Mouse (Mus musculus): ENCODE results near the gene Tmem182. TPM values are rescaled to one million over a fixed set of nuclear protein-coding genes. Genes with fewer than 3 reads are reported as not detected.

Gene Tmem182
- total RNA-seq, 2 experiments from 2014 or later: not detected

DNA sequence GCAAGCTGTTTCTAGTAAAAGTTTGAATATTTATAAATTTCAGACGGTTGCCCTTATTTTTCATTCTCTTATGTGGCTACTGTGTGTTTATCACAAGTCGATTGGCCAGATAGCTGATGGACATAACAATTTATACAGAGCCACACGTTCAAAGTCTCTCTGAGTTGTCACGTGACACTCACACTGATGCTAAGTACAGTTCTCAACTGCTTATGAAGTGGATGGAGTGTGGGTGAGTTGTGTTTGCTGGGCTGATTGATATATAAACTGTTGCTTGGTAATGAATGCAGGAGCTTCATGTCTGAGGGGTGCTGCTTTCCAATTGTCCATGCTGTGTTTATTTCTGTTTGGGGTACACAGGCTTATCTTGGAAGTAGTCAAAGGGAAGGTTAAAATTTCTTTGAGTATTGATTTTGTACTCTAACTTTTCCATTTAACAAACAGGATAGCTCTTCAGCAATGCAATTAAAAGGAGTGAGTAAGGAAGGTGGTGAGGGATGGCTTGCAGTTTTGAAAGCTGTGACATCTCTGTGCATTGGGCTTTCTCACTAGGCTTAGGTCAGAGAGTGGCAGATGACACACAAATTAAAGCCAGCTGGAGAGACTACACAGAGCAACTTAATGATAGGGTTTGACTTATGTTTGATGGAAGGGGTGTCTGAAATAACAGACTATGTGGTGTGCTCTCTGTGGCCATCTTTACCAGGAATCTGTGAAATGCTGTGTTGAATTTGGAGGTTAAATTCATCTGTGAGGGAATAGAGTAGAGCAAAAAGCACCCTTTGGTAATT lies 51.6 kb downstream of the Tmem182 start:
- no peak for ATAC-seq (ENCODE audit: poor library complexity, severe bottlenecking)

DNA sequence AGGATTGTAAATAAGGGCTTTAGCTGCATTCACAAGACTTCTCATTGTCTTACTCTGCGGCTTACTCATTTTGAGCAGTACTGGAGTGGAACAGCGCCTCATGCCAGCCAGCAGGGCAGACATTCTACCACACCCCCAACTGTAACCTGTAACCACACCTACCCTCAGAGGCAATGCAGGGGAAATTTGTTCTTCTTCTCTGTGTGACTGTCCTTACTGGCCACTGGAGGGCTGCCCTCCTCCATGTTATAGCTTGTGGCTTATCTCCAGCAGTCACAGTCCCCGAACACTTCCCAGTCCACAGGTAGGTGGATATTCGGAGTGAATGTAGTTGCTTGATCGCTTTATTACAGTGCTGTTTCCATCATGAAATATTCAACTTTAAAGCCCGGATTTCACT lies 59.6 kb downstream of the Tmem182 start:
- ATAC-seq (ENCODE audit: poor library complexity, severe bottlenecking): no peak

DNA sequence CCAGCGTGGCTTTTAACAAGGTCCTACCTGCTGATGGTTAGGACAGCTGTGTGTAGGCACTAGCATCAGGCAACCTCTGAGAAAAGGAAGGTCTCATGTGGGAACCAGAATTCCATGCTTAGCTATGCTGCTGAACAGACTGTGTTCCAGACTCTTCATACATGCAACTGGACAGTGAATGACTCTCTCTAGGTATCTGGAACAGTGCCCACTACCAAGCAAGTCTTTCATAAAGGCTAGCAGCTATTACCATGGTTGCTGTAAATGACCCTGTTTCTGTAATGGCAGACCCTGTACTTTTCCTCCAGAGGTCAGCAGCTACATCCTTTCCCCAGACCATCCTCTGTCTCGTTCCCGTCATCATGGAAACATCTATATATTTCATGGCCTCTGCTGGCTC lies 61.7 kb downstream of the Tmem182 start:
- ATAC-seq (ENCODE audit: poor library complexity, severe bottlenecking): no peak

DNA sequence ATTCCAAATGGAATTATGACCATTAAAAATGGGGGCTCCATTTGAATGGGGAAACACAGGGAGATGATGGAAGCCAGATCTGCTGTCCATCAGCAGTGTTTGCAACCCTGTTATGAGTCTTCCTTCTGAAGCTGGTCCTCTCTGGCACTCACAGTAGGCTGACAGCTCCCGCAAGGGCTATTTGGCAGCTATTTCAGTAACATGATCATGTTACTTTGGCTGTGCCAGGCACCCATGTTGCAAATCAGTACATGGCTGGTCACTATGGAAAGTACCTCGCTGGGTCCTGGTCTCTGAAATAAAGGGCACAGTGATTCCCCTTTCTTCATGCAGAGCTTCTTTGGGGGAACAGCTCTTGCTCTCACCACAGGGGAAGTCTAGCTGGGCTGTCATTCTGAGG lies 62.2 kb downstream of the Tmem182 start:
- ATAC-seq (ENCODE audit: poor library complexity, severe bottlenecking): no peak

DNA sequence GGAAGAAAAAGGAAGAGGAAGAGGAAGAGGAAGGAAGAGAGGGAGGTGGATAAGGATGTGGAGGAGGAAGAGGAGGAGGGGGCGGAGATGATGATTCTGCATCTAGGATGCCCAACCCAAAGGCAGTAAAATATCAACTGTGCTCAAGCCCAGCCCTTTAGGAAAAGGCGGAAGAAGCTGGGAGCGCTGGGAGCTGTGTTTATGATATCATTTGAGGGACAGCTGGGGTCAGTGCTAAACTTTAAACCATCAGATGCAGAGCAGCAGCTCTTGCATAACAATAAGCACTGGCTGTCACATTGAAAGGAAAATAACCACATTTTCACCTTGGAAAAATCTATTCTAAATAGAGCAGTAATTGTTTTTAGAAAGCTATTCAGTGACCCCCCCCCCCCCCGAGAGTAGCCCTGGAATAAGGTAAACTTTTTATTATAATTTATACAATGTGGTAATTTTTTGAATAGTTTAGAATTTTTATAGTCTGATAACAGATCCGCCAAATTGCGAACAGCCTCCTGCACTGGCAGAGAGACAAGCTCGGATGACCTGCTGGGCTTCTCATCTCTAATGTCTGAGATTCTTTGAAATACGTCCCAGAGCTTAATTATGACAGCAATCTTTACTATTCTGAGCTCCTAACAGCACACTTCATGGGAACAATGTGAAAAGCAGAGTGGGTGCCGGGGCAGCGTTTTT lies 68.5 kb downstream of the Tmem182 start:
- ATAC-seq (ENCODE audit: poor library complexity, severe bottlenecking): no peak

DNA sequence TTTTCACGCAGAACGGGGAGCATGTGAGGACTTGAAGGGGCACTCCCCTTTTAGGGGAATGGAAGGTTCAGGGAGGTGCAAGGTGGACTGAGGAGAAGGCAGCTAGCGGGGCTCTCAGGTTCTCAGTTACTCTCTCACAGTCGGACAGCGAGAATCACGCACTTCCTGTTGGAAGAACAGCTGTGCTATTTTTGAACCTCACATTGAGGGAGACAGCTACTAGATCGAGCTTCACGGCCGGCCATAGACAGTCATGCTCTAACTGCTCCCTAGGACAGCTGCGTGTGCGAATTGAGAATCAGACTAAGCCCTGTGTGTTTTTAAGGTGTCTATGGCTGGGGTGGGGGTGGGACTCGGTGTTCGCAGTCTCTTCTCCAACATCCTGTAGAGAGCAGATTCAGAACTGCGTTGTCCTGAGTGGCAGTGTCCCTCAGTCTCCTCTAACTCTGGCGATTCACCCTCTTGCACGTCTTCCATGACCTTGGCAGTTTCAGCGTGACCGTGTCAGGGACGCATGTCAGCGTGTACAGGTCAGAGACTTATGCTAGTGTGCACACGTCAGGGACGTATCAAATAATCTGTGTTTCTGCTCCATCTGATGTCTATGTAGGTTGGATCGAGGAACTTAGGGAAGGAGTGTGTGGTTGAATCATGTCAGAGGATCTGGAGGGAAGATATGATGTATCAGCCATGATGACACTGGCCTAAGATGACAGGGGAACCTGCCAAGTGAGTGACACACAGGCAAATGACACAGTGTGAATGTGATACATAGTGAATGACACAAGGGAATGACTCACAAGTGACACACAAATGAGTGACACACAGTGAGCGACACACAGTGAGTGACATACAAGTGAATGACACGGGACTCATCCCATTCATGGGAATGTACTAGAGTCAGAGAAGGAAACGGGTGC lies 69.3 kb downstream of the Tmem182 start:
- ATAC-seq (ENCODE audit: poor library complexity, severe bottlenecking): no peak

DNA sequence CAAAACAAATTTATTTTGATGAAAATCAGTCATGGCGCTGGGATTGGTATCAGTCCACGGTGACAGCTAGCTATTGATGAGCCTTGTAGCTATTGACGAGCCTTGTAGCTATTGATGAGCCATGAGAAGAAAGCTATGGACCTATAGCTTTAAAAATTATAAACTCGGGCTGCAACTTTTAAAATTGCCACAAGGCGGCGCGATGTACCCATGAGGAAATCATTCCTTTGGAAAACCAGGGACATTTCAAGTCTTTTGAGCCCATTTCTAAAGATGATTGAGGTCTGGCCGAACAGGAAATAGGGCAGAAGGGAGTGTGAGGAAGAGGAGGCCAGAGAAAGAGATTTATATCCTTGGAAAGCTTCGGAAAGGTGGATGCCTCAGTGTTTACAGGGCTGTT lies 73.7 kb downstream of the Tmem182 start:
- ATAC-seq (ENCODE audit: poor library complexity, severe bottlenecking): no peak

DNA sequence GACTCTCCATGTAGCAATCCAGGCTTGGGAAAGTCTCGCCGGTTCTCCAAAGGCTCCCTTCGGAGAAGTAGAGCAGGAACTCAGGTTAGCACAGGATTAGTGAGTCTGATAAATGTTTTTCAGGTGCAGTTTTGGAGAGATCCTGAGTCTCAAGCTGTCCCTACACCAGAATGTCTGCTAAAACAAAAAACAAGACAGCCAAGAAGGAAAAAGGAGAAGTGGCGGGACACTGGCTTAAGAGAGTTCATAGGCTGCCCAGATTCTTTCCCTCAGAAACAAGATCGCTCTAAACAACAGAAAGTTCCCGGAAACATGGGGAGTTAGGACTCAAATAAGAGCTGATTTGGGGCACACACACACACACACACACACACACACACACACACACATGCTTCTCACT lies 74.1 kb downstream of the Tmem182 start:
- no peak for ATAC-seq (ENCODE audit: poor library complexity, severe bottlenecking)

DNA sequence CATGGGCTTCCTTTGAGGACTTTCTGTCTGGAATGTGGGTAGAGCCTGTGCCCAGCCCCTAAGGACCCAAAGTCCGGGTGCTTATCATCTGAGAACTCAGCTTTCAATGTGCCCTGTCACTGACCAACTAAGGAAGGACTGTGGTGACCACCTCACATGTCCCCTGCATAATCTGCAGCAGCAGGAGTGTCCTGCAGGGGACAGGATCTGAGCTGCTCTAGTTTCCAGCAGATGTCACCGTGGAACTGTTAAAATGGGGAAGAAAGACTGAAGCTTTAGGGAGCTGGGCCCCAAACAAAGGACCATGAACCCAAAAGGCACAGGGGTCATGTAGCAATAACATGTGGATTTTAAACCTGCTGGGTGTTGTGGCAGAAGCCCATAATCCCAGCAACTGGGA lies 75.1 kb downstream of the Tmem182 start:
- no peak for ATAC-seq (ENCODE audit: poor library complexity, severe bottlenecking)

DNA sequence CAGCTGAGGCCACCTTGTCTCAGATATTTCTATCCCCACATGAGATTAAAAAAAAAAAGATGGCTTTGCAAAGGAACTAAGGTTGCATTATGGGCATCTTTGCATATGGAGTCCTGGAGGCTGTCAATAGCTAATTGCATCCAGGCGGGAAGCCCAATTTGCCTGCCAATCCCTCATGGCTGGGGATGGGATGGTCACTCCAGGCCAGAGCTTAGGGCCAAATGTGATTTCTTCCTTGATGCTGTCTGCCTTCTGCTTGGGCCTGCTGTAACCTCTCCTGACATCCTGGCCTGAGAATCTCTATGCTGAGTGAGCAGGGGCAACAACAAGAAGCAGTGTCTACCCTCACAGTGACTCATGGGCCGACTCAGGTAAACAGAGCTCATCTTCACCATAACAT lies 78.5 kb downstream of the Tmem182 start:
- ATAC-seq (ENCODE audit: poor library complexity, severe bottlenecking): no peak

DNA sequence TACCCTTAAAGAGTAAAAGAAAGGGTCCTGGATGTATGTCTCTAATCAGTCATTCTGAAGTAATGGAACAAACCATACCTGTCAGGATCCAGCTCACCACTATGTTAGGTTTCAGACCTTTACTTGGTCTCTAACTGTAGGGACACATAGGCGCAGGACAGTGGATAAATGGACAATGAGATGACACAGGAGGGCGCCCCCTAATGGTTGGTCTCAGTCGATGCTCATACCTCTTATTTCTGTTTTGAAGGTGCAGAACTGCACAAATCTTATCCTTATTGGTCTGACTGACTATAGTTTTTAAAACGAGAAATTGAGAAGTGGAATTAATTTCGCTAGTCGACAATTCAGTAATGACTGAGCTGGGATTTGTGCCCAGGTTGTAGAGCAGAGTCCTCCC lies 79.5 kb downstream of the Tmem182 start:
- no peak for ATAC-seq (ENCODE audit: poor library complexity, severe bottlenecking)

DNA sequence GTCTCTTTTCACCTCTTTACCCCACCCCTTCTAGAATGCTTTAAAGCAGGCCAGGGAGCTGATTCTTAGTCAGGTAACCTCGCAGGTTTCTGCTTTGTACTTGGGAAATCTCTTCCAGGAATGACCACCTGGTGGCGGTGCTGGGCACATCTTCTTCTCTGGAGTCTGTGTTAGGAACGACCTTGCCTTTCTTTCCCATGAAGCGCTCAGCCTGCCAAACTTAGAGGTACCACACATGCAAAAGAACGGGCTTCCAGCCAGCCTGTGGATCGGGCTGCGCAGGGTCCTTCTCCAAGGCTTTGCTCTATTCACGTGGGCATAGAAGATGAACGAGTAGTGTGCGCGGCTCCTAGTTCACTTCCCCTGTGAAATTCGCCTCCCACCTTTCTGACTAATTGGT lies 82.3 kb downstream of the Tmem182 start:
- ATAC-seq (ENCODE audit: poor library complexity, severe bottlenecking): no peak

DNA sequence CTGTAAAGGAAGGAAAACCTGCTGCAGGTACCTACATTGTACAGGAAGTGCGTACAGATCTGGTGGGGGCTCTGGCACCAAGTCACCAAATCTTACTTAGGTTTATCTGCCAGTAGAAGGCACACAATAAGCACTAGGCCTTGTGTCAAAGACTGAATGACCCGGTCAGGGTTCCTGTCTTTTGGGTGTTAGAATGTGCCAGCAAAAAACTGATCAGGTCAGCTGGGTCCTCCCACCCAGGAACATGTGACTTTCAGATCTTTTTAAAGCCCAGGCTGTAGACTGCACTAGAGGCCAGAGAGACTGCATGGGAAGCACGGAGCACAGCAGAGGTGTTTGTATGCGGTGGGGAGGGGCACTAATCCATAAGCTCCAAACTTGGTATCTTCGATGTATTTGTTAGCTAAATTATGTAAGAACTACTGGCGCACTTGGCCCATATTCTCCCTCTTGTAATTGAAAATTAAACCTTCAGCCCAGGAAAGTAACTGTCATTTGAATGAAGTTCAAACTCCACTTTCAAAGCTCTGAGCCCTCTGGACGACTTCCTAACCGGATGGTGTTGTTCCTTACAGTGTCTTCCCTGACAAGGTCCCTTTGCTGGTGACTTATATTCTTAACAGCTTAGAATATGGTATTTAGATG lies 83.1 kb downstream of the Tmem182 start:
- ATAC-seq (ENCODE audit: poor library complexity, severe bottlenecking): no peak

DNA sequence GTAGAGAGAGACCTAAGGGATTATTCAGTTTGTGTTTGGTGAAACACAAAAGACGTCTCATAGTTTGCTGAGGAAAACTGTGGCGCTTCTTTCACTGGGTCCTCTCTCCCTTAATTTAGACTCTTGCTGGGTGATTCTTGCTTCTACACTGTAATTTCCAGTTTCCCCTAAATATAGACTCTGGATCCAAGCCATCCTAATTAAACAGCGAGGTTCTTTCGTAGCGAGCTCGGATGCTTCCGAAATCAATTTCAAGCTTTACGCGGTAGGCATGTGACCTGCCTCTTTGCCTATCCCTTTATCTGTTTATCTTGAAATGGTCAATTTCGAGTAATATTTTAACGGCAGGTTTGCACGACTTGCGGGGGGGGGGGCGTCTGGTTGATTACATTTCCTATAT lies 84.2 kb downstream of the Tmem182 start:
- no peak for ATAC-seq (ENCODE audit: poor library complexity, severe bottlenecking)

DNA sequence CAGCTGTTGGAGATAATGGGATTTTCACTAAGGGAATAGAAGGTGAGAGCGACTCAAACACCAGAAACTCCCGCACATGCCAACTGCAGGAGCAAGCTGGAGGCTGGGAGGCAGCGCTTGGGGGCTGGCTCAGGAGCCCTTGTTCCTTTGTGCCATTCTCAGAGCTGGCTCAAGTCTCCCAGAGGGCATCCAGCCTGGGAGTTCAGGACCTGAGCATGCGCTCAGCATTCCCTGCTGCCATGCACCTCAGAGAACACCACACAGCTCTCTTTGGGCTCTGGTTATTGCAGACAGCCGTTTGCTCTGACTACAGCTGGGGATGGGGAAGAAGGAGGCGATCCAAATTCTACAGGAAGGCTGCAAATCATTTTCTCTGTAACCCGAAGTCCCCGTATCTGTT lies 84.8 kb downstream of the Tmem182 start:
- no peak for ATAC-seq (ENCODE audit: poor library complexity, severe bottlenecking)

DNA sequence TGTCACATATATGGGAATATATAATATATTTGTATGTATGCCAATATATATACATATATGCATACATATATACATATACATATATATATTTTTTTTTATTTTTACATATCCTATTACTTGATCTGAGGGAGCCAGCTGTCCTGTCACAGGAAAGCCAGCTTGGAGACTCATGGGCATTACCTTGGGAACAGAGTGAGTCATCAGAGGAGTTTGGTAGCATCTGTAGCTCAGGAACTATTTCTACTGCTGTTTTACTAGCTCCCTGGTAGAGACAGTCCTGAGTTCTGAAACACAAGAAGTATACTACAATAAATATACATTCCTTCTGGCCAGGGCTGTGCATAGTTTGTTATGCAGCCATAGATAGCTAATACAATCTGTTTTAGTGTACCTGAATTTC lies 98.3 kb downstream of the Tmem182 start:
- no peak for ATAC-seq (ENCODE audit: poor library complexity, severe bottlenecking)

Other genes starting within 250 kb of the Tmem182 start
- gene Slc9a4, start 225.5 kb upstream of the Tmem182 start, total RNA-seq (2015): 0.38 TPM in 1 of 2 replicates, not detected in the other
- 0.11 TPM in 1 of 2 replicates, not detected in the other for gene Slc9a4, start 225.5 kb upstream of the Tmem182 start, total RNA-seq (2017)
- gene Slc9a2, start 125.0 kb upstream of the Tmem182 start, total RNA-seq (2015): 0.04 TPM in 1 of 2 replicates, not detected in the other
- gene Slc9a2, start 125.0 kb upstream of the Tmem182 start, total RNA-seq (2017): 0.20 TPM in 1 of 2 replicates, not detected in the other
- gene Mfsd9, start 14.9 kb upstream of the Tmem182 start, total RNA-seq (2015): 2.3 and 2.4 TPM in 2 replicates
- gene Mfsd9, start 14.9 kb upstream of the Tmem182 start, total RNA-seq (2017): 1.8 and 2.4 TPM in 2 replicates